Mouse (Mus musculus) lung, embryonic 16.5 days (tissue): Measurements from ENCODE around the gene Pemt. TPM values are rescaled to one million over a fixed set of nuclear protein-coding genes. Genes with fewer than 3 reads are reported as not detected.

Experiments
- ATAC-seq: fragments of 200-750 bp; cut with Nextera tagmentation; 2 replicates; pipeline ENCODE4 v1.8.0; 2017; ENCODE audit warnings: low read depth, mild to moderate bottlenecking, moderate library complexity
- H3K27ac ChIP-seq: fragments of 300-500 bp; sonication (generic); 2 replicates; pipeline ENCODE4 v1.5.1; 2014; ENCODE audit warnings: mild to moderate bottlenecking, control low read depth, low read length
- H3K27me3 ChIP-seq: fragments of 300-500 bp; sonication (generic); 2 replicates; pipeline ENCODE4 v1.6.1; 2014; ENCODE audit warnings: low read depth, low read length, mixed read lengths; ENCODE audit not compliant: control insufficient read depth, insufficient read depth
- H3K36me3 ChIP-seq: fragments of 300-500 bp; sonication (generic); 2 replicates; pipeline ENCODE4 v1.6.1; 2014; ENCODE audit warnings: low read length; ENCODE audit not compliant: control insufficient read depth, insufficient read depth
- H3K4me1 ChIP-seq: fragments of 300-500 bp; sonication (generic); replicated peaks from 2 replicates; pipeline ENCODE4 v1.6.1; 2014; ENCODE audit warnings: low read length, mixed read lengths; ENCODE audit not compliant: control insufficient read depth, insufficient read depth
- H3K4me2 ChIP-seq: fragments of 300-500 bp; sonication (generic); 2 replicates; pipeline ENCODE4 v1.6.1; 2014; ENCODE audit warnings: low read depth, low read length, control low read depth
- H3K4me3 ChIP-seq: fragments of 300-500 bp; sonication (generic); 2 replicates; pipeline ENCODE4 v1.5.1; 2014; ENCODE audit warnings: mild to moderate bottlenecking, low read length, control low read depth
- H3K9ac ChIP-seq: fragments of 300-500 bp; sonication (generic); 2 replicates; pipeline ENCODE4 v1.6.1; 2014; ENCODE audit warnings: low read length, control low read depth
- H3K9me3 ChIP-seq: fragments of 300-500 bp; sonication (generic); 2 replicates; pipeline ENCODE4 v1.6.1; 2016; ENCODE audit warnings: low read length; ENCODE audit not compliant: control insufficient read depth
- WGBS: fragments of 180-500 bp; shearing (Covaris S2); extraction: QIAGEN DNeasy Blood & Tissue Kit; methylation state at CpG from one replicate; pipeline ENCODE4 v1.1.7; 2014; 5-methylcytosine and 5-hydroxymethylcytosine counted together
- polyA plus RNA-seq: library from polyadenylated mRNA; unstranded; fragments of >200 nt; fragmentation: Nextera tagmentation; extraction: Ambion mirVana; gene quantifications from 2 replicates; pipeline ENCODE4 v1.2.1, GENCODE M21; 2015

The Pemt gene
- polyA plus RNA-seq = 6.5 and 8.0 TPM in 2 replicates

GRCm38 (mm10) chr11:60046058-60046735, at the start of gene Pemt:
Gene Pemt (minus strand): TSS chr11:60046489.
- Histone ChIP-seq H3K4me1 (peaks cover 4% of the 10 kb centered on the region; the same call in 1 of the 2 replicates), H3K9me3 (no peaks in the 10 kb centered on the region), H3K4me3 (peak within 1 kb of the TSS; percentile 72), H3K36me3 (no peaks in the 10 kb centered on the region), H3K27me3 (no peaks in the 10 kb centered on the region), H3K4me2 (peak within 1 kb of the TSS; percentile 74), H3K9ac (peak within 1 kb of the TSS; percentile 75), H3K27ac (peak within 1 kb of the TSS; percentile 92)
- under 1% methylated on average over 44 of the region's 44 CpGs for WGBS
- peak; percentile 99 for ATAC-seq

GRCm38 (mm10) chr11:60094909-60095810, 48.9 kb upstream of the Pemt start:
- no peak overlapping the region for H3K27ac ChIP-seq
- peaks cover 20% of the 10 kb centered on the region for H3K4me1 ChIP-seq
- no peaks in the 10 kb centered on the region for H3K9me3 ChIP-seq
- H3K4me3 ChIP-seq = no peak overlapping the region
- no peaks in the 10 kb centered on the region for H3K36me3 ChIP-seq
- peak; percentile 68 for ATAC-seq
- no peaks in the 10 kb centered on the region for H3K27me3 ChIP-seq
- 30% methylated on average over 9 of the region's 9 CpGs for WGBS
- no peak overlapping the region for H3K4me2 ChIP-seq
- no peak overlapping the region for H3K9ac ChIP-seq

DNA sequence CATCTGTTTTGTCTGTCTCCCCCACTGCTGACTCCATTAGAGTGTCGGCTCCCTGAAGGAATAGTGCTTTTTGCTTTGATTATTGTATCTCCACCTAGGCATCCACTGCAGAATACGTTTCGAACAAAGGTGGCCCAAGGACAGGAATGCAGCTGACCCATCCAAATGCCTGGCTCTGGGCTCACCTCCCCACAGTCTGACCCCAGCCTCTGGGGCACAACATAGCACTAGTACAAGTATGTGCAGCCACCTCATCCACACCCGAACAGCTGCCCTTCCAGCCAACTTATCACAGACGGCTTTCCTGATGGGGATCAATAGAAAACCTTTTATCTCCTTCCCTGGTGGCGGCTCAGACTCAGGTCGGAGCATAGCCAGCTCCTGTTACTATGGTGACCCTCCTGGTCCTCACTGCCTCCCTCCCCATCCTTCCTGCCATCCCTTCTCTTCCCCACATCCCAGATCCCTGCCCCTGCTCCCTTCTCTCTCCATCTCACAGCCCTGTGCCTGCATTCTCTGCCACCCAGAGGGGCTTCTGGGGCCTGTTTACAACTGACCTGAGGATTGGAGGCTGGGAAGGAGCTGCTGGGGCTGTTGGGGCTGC, 47.8 kb upstream of the Pemt start:
- Histone ChIP-seq H3K9ac (no peak overlapping the region), H3K27ac (no peak overlapping the region), H3K27me3 (no peaks in the 10 kb centered on the region), H3K4me2 (no peak overlapping the region), H3K4me3 (no peak overlapping the region), H3K9me3 (no peaks in the 10 kb centered on the region), H3K4me1 (peaks cover 20% of the 10 kb centered on the region), H3K36me3 (no peaks in the 10 kb centered on the region)
- 64% methylated on average over 7 of the region's 7 CpGs for WGBS
- no peak for ATAC-seq

GRCm38 (mm10) chr11:60093227-60093626, 46.9 kb upstream of the Pemt start:
- Histone ChIP-seq H3K27me3 (no peaks in the 10 kb centered on the region), H3K4me2 (no peak overlapping the region), H3K9ac (0 out of 2 replicates have a peak overlapping the region, but pooled peaks have one; percentile 15), H3K27ac (no peak overlapping the region), H3K4me1 (peaks cover 20% of the 10 kb centered on the region), H3K36me3 (no peaks in the 10 kb centered on the region), H3K4me3 (no peak overlapping the region), H3K9me3 (no peaks in the 10 kb centered on the region)
- ATAC-seq = no peak

- no peak for ATAC-seq
- Histone ChIP-seq H3K27me3 (no peaks in the 10 kb centered on the region), H3K4me2 (no peak overlapping the region), H3K4me1 (peaks cover 20% of the 10 kb centered on the region), H3K36me3 (no peaks in the 10 kb centered on the region), H3K9ac (0 out of 2 replicates have a peak overlapping the region, but pooled peaks have one; percentile 14), H3K4me3 (no peak overlapping the region), H3K9me3 (no peaks in the 10 kb centered on the region), H3K27ac (no peak overlapping the region)
- 52% methylated on average over 7 of the region's 7 CpGs for WGBS
These were observed 45.1 kb upstream of the Pemt start for GRCm38 (mm10) chr11:60091422-60091761.

DNA sequence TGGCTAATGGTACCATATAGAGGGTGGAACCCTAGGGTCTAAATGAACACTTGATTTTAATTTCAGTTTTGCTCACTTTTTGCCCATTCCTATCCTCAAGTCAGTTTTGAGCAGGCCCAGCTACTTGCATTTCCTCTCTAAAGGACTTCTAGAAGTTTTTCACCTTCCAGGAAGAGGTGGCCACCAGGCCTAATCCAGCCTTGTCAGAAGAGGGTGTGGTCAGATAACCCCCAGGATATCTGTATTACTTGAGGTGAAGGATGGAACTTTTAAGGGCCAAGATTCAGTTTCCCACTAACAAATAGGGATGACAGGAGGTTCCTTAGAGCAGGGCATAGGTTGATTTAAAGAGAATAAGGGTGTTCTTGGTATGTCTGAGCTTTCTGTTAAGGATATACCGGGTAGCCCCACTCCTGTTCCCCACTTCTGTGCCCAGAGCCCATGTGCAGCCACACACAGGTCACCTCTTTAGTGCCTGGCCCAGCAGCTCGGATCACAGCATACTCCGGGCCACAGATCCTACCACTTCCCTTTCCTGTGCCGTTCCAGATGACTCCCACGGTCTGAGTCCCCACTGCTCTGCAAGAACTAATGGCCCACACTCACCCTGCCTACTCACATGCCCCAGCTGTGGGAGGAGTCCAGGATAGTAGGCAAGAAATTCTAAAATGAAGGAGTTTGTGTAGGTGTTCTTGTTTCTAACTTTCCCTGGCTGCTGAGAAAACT, 44.6 kb upstream of the Pemt start:
- H3K27me3 ChIP-seq = no peaks in the 10 kb centered on the region
- peaks cover 20% of the 10 kb centered on the region for H3K4me1 ChIP-seq
- ATAC-seq = no peak
- H3K27ac ChIP-seq = no peak overlapping the region
- 39% methylated on average over 5 of the region's 5 CpGs for WGBS
- H3K4me2 ChIP-seq = no peak overlapping the region
- no peaks in the 10 kb centered on the region for H3K9me3 ChIP-seq
- no peaks in the 10 kb centered on the region for H3K36me3 ChIP-seq
- H3K9ac ChIP-seq = 0 out of 2 replicates have a peak overlapping the region, but pooled peaks have one; percentile 14
- H3K4me3 ChIP-seq = no peak overlapping the region

- Histone ChIP-seq H3K4me1 (peaks cover 15% of the 10 kb centered on the region), H3K4me3 (no peak overlapping the region), H3K27ac (no peak overlapping the region), H3K27me3 (no peaks in the 10 kb centered on the region), H3K9me3 (no peaks in the 10 kb centered on the region), H3K4me2 (no peak overlapping the region), H3K9ac (no peak overlapping the region), H3K36me3 (no peaks in the 10 kb centered on the region)
- ATAC-seq = no peak
- WGBS = 40% methylated on average over 4 of the region's 4 CpGs
These were observed 42.7 kb upstream of the Pemt start for GRCm38 (mm10) chr11:60088947-60089346.

- Histone ChIP-seq H3K9ac (no peak overlapping the region), H3K27me3 (no peaks in the 10 kb centered on the region), H3K9me3 (no peaks in the 10 kb centered on the region), H3K4me1 (peaks cover 5% of the 10 kb centered on the region; the same call in 1 of the 2 replicates), H3K4me2 (no peak overlapping the region), H3K27ac (no peak overlapping the region), H3K36me3 (no peaks in the 10 kb centered on the region), H3K4me3 (no peak overlapping the region)
- 60% methylated on average over 1 of the region's 1 CpGs for WGBS
- ATAC-seq = no peak
These were observed 40.4 kb upstream of the Pemt start for GRCm38 (mm10) chr11:60086676-60087075.
